8 mouse cellular contexts compared by ENCODE assay signal in genomic region chr11:88164213-88164723, GRCm38 (mm10). TPM values are rescaled to one million over a fixed set of nuclear protein-coding genes. Genes with fewer than 3 reads are reported as not detected.
DNase-seq lines count a peak whose midpoint lies in the region; ATAC-seq and TF ChIP-seq lines count a peak whose summit lies in the region.

No protein-coding gene starts in this region.

- no peak for DNase-seq in hindbrain, embryonic 10.5 days (ENCODE audit: low spot score)
- DNase-seq in hindbrain, embryonic 11.5 days (ENCODE audit: low spot score): no peak
- peak; percentile 99 for DNase-seq in 416B (ENCODE audit: low read depth)
- no peak for DNase-seq in liver, embryonic 14.5 days (ENCODE audit: low read depth in 3 of 3, low spot score in 3 of 3)
- no peak for DNase-seq in embryo, embryonic 10.5 days (ENCODE audit: low spot score)
- no peak for DNase-seq in adrenal gland, postnatal 10 days
- no peak for DNase-seq in midbrain, embryonic 14.5 days

- H3K27ac ChIP-seq in hindbrain, embryonic 10.5 days: peak overlapping the region; percentile 77
- no peak overlapping the region for H3K27ac ChIP-seq in hindbrain, embryonic 11.5 days (ENCODE audit: low read depth, low read length)
- peak overlapping the region; percentile 32; the same call in 1 of the 2 replicates for H3K27ac ChIP-seq in bone marrow macrophage, adult 2 months (ENCODE audit: insufficient read depth, low read depth, low read length)
- no peak overlapping the region for H3K27ac ChIP-seq in liver, embryonic 14.5 days
- no peak overlapping the region; the same call in 1 of the 2 replicates for H3K27ac ChIP-seq in midbrain, embryonic 14.5 days (replicated peaks; ENCODE audit: low read depth, low read length)

- no peak for TF ChIP-seq CTCF in bone marrow macrophage, adult 2 months (IDR thresholded peaks at IDR 0.05; ENCODE audit: low read depth, low read length)
- no peak for TF ChIP-seq CTCF in liver, embryonic 14.5 days (IDR thresholded peaks at IDR 0.05; ENCODE audit: low read depth)

- H3K27me3 ChIP-seq in hindbrain, embryonic 10.5 days (ENCODE audit: insufficient read depth, poor library complexity, severe bottlenecking): peaks cover 19% of the 10 kb centered on the region
- no peaks in the 10 kb centered on the region for H3K27me3 ChIP-seq in hindbrain, embryonic 11.5 days (ENCODE audit: control insufficient read depth, insufficient read depth, low read length)
- H3K27me3 ChIP-seq in liver, embryonic 14.5 days (ENCODE audit: control insufficient read depth, insufficient read depth, low read length): no peaks in the 10 kb centered on the region; the same call in 1 of the 2 replicates
- no peaks in the 10 kb centered on the region for H3K27me3 ChIP-seq in midbrain, embryonic 14.5 days (ENCODE audit: control insufficient read depth, insufficient read depth, low read length)

- peaks cover 12% of the 10 kb centered on the region; the same call in 1 of the 2 replicates for H3K36me3 ChIP-seq in hindbrain, embryonic 10.5 days
- H3K36me3 ChIP-seq in hindbrain, embryonic 11.5 days (ENCODE audit: control insufficient read depth, insufficient read depth, low read length): no peaks in the 10 kb centered on the region
- H3K36me3 ChIP-seq in liver, embryonic 14.5 days (replicated peaks; ENCODE audit: control insufficient read depth, insufficient read depth, low read depth): no peaks in the 10 kb centered on the region
- no peaks in the 10 kb centered on the region for H3K36me3 ChIP-seq in midbrain, embryonic 14.5 days (ENCODE audit: control insufficient read depth, insufficient read depth, low read length)

- H3K4me2 ChIP-seq in hindbrain, embryonic 11.5 days (replicated peaks; ENCODE audit: low read depth, low read length): no peak overlapping the region
- H3K4me2 ChIP-seq in liver, embryonic 14.5 days (ENCODE audit: low read depth): no peak overlapping the region
- H3K4me2 ChIP-seq in midbrain, embryonic 14.5 days (ENCODE audit: low read length): no peak overlapping the region

- H3K9me3 ChIP-seq in hindbrain, embryonic 10.5 days: no peaks in the 10 kb centered on the region
- no peaks in the 10 kb centered on the region for H3K9me3 ChIP-seq in hindbrain, embryonic 11.5 days (ENCODE audit: control insufficient read depth, low read length)
- H3K9me3 ChIP-seq in liver, embryonic 14.5 days (ENCODE audit: control insufficient read depth, low read length): no peaks in the 10 kb centered on the region
- no peaks in the 10 kb centered on the region for H3K9me3 ChIP-seq in midbrain, embryonic 14.5 days (ENCODE audit: control insufficient read depth, low read length)

- no peak for ATAC-seq in hindbrain, embryonic 11.5 days (ENCODE audit: low FRiP score)
- ATAC-seq in liver, embryonic 14.5 days (ENCODE audit: insufficient read depth): 0 out of 2 replicates have a peak, but pooled peaks have one; percentile 30
- ATAC-seq in midbrain, embryonic 14.5 days (ENCODE audit: low FRiP score, low TSS enrichment): no peak

- H3K4me1 ChIP-seq in hindbrain, embryonic 10.5 days (replicated peaks): peaks cover 84% of the 10 kb centered on the region
- peaks cover 20% of the 10 kb centered on the region for H3K4me1 ChIP-seq in hindbrain, embryonic 11.5 days (replicated peaks; ENCODE audit: control insufficient read depth, insufficient read depth, low read length)
- peaks cover 21% of the 10 kb centered on the region for H3K4me1 ChIP-seq in bone marrow macrophage, adult 2 months (ENCODE audit: control insufficient read depth, insufficient read depth, low read length)
- peaks cover 0 to 9% of the 10 kb centered on the region in 2 experiments; a peak in 1 of 4 replicates for H3K4me1 ChIP-seq in liver, embryonic 14.5 days (replicated peaks; ENCODE audit: control insufficient read depth in 2 of 2, insufficient read depth in 2 of 2, low read length in 1 of 2)
- H3K4me1 ChIP-seq in midbrain, embryonic 14.5 days (ENCODE audit: control insufficient read depth, insufficient read depth, low read length): peaks cover 18% of the 10 kb centered on the region

- H3K4me3 ChIP-seq in hindbrain, embryonic 10.5 days: 0 out of 2 replicates have a peak overlapping the region, but pooled peaks have one; percentile 2
- H3K4me3 ChIP-seq in hindbrain, embryonic 11.5 days (ENCODE audit: low read depth, low read length): no peak overlapping the region
- no peak overlapping the region for H3K4me3 ChIP-seq in bone marrow macrophage, adult 2 months (ENCODE audit: insufficient read depth, low read length)
- no peak overlapping the region for H3K4me3 ChIP-seq in liver, embryonic 14.5 days (ENCODE audit: insufficient read depth in 1 of 2, low read depth in 2 of 2, low read length in 2 of 2)
- no peak overlapping the region for H3K4me3 ChIP-seq in midbrain, embryonic 14.5 days (replicated peaks; ENCODE audit: low read depth, low read length)

- no peak for TF ChIP-seq EP300 in liver, embryonic 14.5 days (IDR thresholded peaks at IDR 0.05; ENCODE audit: low read depth)

- no peak for TF ChIP-seq POLR2A in bone marrow macrophage, adult 2 months (IDR thresholded peaks at IDR 0.05; ENCODE audit: borderline replicate concordance, low read depth, low read length)

- H3K9ac ChIP-seq in hindbrain, embryonic 11.5 days (ENCODE audit: low read depth, low read length): no peak overlapping the region
- H3K9ac ChIP-seq in liver, embryonic 14.5 days (replicated peaks): no peak overlapping the region
- H3K9ac ChIP-seq in midbrain, embryonic 14.5 days (replicated peaks; ENCODE audit: low read length): no peak overlapping the region

- 88% methylated on average over 7 of the region's 7 CpGs for WGBS in hindbrain, embryonic 10.5 days
- WGBS in hindbrain, embryonic 11.5 days: 85% methylated on average over 7 of the region's 7 CpGs
- 18% methylated on average over 7 of the region's 7 CpGs for WGBS in liver, embryonic 14.5 days (ENCODE audit: insufficient replicate concordance)
- 92% methylated on average over 7 of the region's 7 CpGs for WGBS in midbrain, embryonic 14.5 days

RNA-seq across cellular contexts. Expression of gene Mrps23, which starts 39.9 kb away (rescaled TPM):
- 72.2 and 74.1 TPM in 2 replicates for polyA plus RNA-seq in hindbrain, embryonic 10.5 days (2016; fragmentation: Nextera tagmentation; extraction: Ambion mirVana)
- polyA plus RNA-seq in hindbrain, embryonic 11.5 days (2014; fragmentation: Nextera tagmentation; extraction: Ambion mirVana): 83.2 and 84.5 TPM in 2 replicates
- polyA plus RNA-seq in bone marrow macrophage, adult 2 months (2012; ENCODE audit: insufficient read depth, insufficient read length, missing spikeins): 60.4 and 67.9 TPM in 2 replicates
- polyA plus RNA-seq in liver, embryonic 14.5 days (2012; rRNA removed): 20.6 and 30.2 TPM in 2 replicates
- 33.3 and 33.7 TPM in 2 replicates for polyA plus RNA-seq in liver, embryonic 14.5 days (2014; fragmentation: Nextera tagmentation; extraction: Ambion mirVana)
- 100 to 1,000 TPM; 175 to 192 TPM for total RNA-seq in adrenal gland, postnatal 10 days (2021)
- polyA plus RNA-seq in midbrain, embryonic 14.5 days (2014; fragmentation: Nextera tagmentation; extraction: Ambion mirVana): 67.9 and 70.0 TPM in 2 replicates

Comparison
In these comparisons a context has a peak if more than half of its experiments do, and no peak if none do; other contexts are left out.
1. H3K27ac ChIP-seq: peak in hindbrain, embryonic 10.5 days (single experiment) and bone marrow macrophage, adult 2 months (single experiment); none in hindbrain, embryonic 11.5 days (single experiment), liver, embryonic 14.5 days (single experiment) and midbrain, embryonic 14.5 days (single experiment).